Mouse (Mus musculus) midbrain, embryonic 15.5 days (tissue): Measurements from ENCODE around the gene Tbrg4. TPM values are rescaled to one million over a fixed set of nuclear protein-coding genes. Genes with fewer than 3 reads are reported as not detected.

Source experiments
- ATAC-seq: fragments of 200-750 bp; cut with Nextera tagmentation; replicated peaks from 2 replicates; pipeline ENCODE4 v1.8.0; 2017; ENCODE audit warnings: moderate TSS enrichment
- H3K27ac ChIP-seq: fragments of 300-500 bp; sonication (generic); 2 replicates; pipeline ENCODE4 v1.5.1; 2015; ENCODE audit warnings: mild to moderate bottlenecking, inconsistent platforms
- H3K27me3 ChIP-seq: fragments of 300-500 bp; sonication (generic); replicated peaks from 2 replicates; pipeline ENCODE4 v1.6.1; 2015; ENCODE audit warnings: inconsistent platforms
- H3K36me3 ChIP-seq: fragments of 300-500 bp; sonication (generic); replicated peaks from 2 replicates; pipeline ENCODE4 v1.6.1; 2015; ENCODE audit warnings: inconsistent platforms
- H3K4me1 ChIP-seq: fragments of 300-500 bp; sonication (generic); 2 replicates; pipeline ENCODE4 v1.6.1; 2015; ENCODE audit warnings: inconsistent platforms
- H3K4me2 ChIP-seq: fragments of 300-500 bp; sonication (generic); 2 replicates; pipeline ENCODE4 v1.6.1; 2015; ENCODE audit warnings: inconsistent platforms, mild to moderate bottlenecking, moderate library complexity
- H3K4me3 ChIP-seq: fragments of 300-500 bp; sonication (generic); 2 replicates; pipeline ENCODE4 v1.5.1; 2015; ENCODE audit warnings: mild to moderate bottlenecking, inconsistent platforms
- H3K9ac ChIP-seq: fragments of 300-500 bp; sonication (generic); 2 replicates; pipeline ENCODE4 v1.6.1; 2015; ENCODE audit warnings: mild to moderate bottlenecking, inconsistent platforms
- H3K9me3 ChIP-seq: fragments of 300-500 bp; sonication (generic); 2 replicates; pipeline ENCODE4 v1.6.1; 2016; ENCODE audit warnings: inconsistent platforms
- WGBS: fragments of 180-500 bp; shearing (Covaris S2); methylation state at CpG from one replicate; pipeline ENCODE4 v1.1.7; 2015; ENCODE audit warnings: mixed read lengths; 5-methylcytosine and 5-hydroxymethylcytosine counted together
- polyA plus RNA-seq: library from polyadenylated mRNA; unstranded; fragments of >200 nt; fragmentation: Nextera tagmentation; extraction: Ambion mirVana; gene quantifications from 2 replicates; pipeline ENCODE4 v1.2.1, GENCODE M21; 2015

The Tbrg4 gene
- polyA plus RNA-seq, 1 experiment from 2014 or later: 33.3 TPM

- no peak overlapping the region for H3K4me2 ChIP-seq
- H3K36me3 ChIP-seq: no peaks in the 10 kb centered on the region
- no peak for ATAC-seq
Observed at GRCm38 (mm10) chr11:6647831-6648724, 22.2 kb upstream of the Tbrg4 start.

GRCm38 (mm10) chr11:6644566-6644965, 18.7 kb upstream of the Tbrg4 start:
- no peaks in the 10 kb centered on the region for H3K36me3 ChIP-seq
- no peaks in the 10 kb centered on the region for H3K4me1 ChIP-seq
- ATAC-seq: peak; percentile 52
- WGBS: 65% methylated on average over 6 of the region's 6 CpGs
- H3K27ac ChIP-seq: no peak overlapping the region
- H3K27me3 ChIP-seq: no peaks in the 10 kb centered on the region
- no peak overlapping the region for H3K4me3 ChIP-seq
- H3K9me3 ChIP-seq: no peaks in the 10 kb centered on the region
- H3K4me2 ChIP-seq: no peak overlapping the region
- H3K9ac ChIP-seq: no peak overlapping the region

More at GRCm38 (mm10) chr11:6647831-6648724, 22.2 kb upstream of the Tbrg4 start:
- Histone ChIP-seq H3K27me3 (no peaks in the 10 kb centered on the region), H3K4me3 (no peak overlapping the region), H3K9me3 (no peaks in the 10 kb centered on the region), H3K27ac (no peak overlapping the region), H3K9ac (no peak overlapping the region), H3K4me1 (no peaks in the 10 kb centered on the region)
- WGBS: 58% methylated on average over 9 of the region's 9 CpGs

DNA sequence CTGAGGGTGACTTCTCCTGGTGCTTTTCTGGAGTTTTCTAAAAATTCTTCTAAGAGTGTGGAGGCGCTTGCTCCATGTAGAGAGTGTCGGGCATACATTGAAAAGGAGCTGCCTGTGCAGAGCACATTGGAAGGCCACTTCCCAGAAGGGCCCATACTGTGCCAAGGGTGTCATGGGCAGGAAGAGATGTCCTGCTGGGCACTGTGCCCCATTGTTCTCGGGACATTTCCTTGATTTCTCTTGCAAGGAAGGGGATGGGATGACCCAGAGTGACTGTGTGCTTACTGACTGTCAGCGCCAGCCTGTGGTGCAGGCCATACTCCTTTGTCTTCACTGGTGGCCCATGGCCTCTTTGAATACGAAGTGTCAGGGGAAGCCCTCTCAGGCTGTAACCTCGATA, 13.2 kb upstream of the Tbrg4 start:
- no peaks in the 10 kb centered on the region for H3K27me3 ChIP-seq
- no peaks in the 10 kb centered on the region for H3K4me1 ChIP-seq
- H3K4me3 ChIP-seq: no peak overlapping the region
- H3K36me3 ChIP-seq: no peaks in the 10 kb centered on the region
- WGBS: 81% methylated on average over 6 of the region's 6 CpGs
- H3K9ac ChIP-seq: no peak overlapping the region
- no peaks in the 10 kb centered on the region for H3K9me3 ChIP-seq
- no peak overlapping the region for H3K27ac ChIP-seq
- no peak overlapping the region for H3K4me2 ChIP-seq
- no peak for ATAC-seq

- no peaks in the 10 kb centered on the region for H3K36me3 ChIP-seq
- no peaks in the 10 kb centered on the region for H3K9me3 ChIP-seq
- 93% methylated on average over 4 of the region's 4 CpGs for WGBS
- H3K4me2 ChIP-seq: no peak within 1 kb of the TSS
- no peak for ATAC-seq
- H3K4me3 ChIP-seq: no peak within 1 kb of the TSS
- H3K9ac ChIP-seq: no peak within 1 kb of the TSS
- no peaks in the 10 kb centered on the region for H3K27me3 ChIP-seq
- no peaks in the 10 kb centered on the region for H3K4me1 ChIP-seq
- H3K27ac ChIP-seq: no peak within 1 kb of the TSS
Observed at GRCm38 (mm10) chr11:6638537-6638936, 12.7 kb upstream of the Tbrg4 start, which contains the start of gene Wap. Gene Wap (minus strand): TSS chr11:6638637.

- Histone ChIP-seq H3K4me3 (no peak overlapping the region), H3K36me3 (no peaks in the 10 kb centered on the region), H3K27me3 (no peaks in the 10 kb centered on the region), H3K27ac (no peak overlapping the region), H3K4me2 (no peak overlapping the region), H3K9me3 (no peaks in the 10 kb centered on the region), H3K4me1 (no peaks in the 10 kb centered on the region), H3K9ac (no peak overlapping the region)
- ATAC-seq: no peak
- WGBS: 73% methylated on average over 8 of the region's 8 CpGs
Observed at GRCm38 (mm10) chr11:6636150-6636549, 10.3 kb upstream of the Tbrg4 start.

GRCm38 (mm10) chr11:6629655-6630054, 3.8 kb upstream of the Tbrg4 start:
- H3K4me2 ChIP-seq: no peak overlapping the region
- H3K4me1 ChIP-seq: peaks cover 12% of the 10 kb centered on the region

DNA sequence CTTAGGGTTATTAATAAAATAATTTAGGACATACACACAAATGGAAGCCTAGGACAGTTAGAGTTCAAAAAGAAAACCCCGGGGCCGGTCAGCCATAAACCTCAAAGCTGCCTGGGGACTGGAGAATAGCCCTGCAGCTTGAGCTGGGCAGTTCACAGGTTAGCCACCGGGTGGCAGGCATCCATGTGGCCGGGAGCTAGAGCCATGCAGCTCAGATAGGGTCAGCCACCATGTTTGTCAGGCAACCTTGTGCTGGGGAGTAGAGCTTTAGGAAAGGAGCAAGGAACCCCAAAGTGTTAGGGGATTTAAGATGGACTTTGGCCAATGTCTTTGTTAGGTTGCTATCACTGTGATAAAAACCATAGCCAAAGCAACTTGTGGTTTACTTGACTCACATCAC, 2.7 kb upstream of the Tbrg4 start:
- no peaks in the 10 kb centered on the region for H3K27me3 ChIP-seq
- no peak overlapping the region for H3K9ac ChIP-seq
- peaks cover 23% of the 10 kb centered on the region for H3K4me1 ChIP-seq
- no peak overlapping the region for H3K4me2 ChIP-seq
- no peaks in the 10 kb centered on the region; the same call in 1 of the 2 replicates for H3K36me3 ChIP-seq
- ATAC-seq: no peak
- H3K4me3 ChIP-seq: no peak overlapping the region
- 25% methylated on average over 4 of the region's 4 CpGs for WGBS
- H3K27ac ChIP-seq: no peak overlapping the region
- no peaks in the 10 kb centered on the region for H3K9me3 ChIP-seq

More at GRCm38 (mm10) chr11:6629655-6630054, 3.8 kb upstream of the Tbrg4 start:
- Histone ChIP-seq H3K36me3 (no peaks in the 10 kb centered on the region), H3K27me3 (no peaks in the 10 kb centered on the region), H3K27ac (no peak overlapping the region), H3K9me3 (no peaks in the 10 kb centered on the region), H3K4me3 (no peak overlapping the region), H3K9ac (no peak overlapping the region)
- ATAC-seq: no peak

DNA sequence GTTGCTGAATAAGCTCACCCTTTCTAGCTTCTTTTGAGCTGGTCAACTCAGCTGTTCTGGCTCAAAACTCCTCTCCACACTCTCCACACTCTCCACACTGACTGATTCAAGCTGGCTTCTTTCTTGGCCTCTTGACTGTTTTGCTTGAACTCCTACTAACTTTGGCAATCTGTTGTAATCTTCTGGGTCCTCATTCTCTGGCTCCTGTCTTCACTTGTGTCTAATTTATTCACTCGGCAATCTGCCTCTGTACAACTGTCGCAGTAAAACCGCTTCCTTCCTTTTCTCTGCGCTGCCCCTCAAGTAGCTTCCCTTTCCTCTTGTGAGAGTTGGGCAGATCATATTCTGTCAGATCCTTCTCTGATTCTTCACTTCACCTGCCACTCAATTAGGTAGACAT, 1.9 kb upstream of the Tbrg4 start:
- H3K9me3 ChIP-seq: no peaks in the 10 kb centered on the region
- peaks cover 30% of the 10 kb centered on the region for H3K4me1 ChIP-seq
- no peak for ATAC-seq
- H3K9ac ChIP-seq: no peak overlapping the region
- H3K4me3 ChIP-seq: no peak overlapping the region
- no peak overlapping the region for H3K27ac ChIP-seq
- no peaks in the 10 kb centered on the region for H3K27me3 ChIP-seq
- WGBS: 90% methylated on average over 4 of the region's 4 CpGs
- peaks cover 3% of the 10 kb centered on the region for H3K36me3 ChIP-seq
- H3K4me2 ChIP-seq: no peak overlapping the region

DNA sequence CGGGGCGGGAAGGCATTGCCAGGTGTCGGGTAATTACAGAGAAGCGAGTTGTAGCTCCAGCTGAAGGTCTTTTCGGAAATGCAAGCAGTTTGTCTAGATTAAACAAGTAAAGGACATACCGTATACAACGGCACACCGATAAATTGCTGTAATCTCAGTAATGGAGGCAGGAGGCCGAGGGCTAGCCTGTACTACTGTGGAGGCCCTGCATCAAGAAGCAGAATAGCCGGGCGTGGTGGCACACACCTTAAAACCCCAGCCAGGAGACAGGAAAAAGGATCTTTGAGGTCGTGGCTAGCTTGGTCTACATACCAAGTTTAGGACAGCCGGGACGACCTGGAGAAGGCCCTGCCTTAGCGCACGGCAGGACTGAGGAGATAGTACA, 513 bp upstream of the Tbrg4 start:
- Histone ChIP-seq H3K4me2 (peak overlapping the region; percentile 89), H3K27ac (peak overlapping the region; percentile 88), H3K4me3 (peak overlapping the region; percentile 85), H3K27me3 (no peaks in the 10 kb centered on the region), H3K36me3 (peaks cover 3% of the 10 kb centered on the region), H3K9ac (peak overlapping the region; percentile 67), H3K9me3 (no peaks in the 10 kb centered on the region), H3K4me1 (peaks cover 30% of the 10 kb centered on the region)
- 13% methylated on average over 16 of the region's 16 CpGs for WGBS
- ATAC-seq: peak; percentile 28

- 74% methylated on average over 14 of the region's 14 CpGs for WGBS
Observed at GRCm38 (mm10) chr11:6624619-6625382, 1.1 kb downstream of the Tbrg4 start.

GRCm38 (mm10) chr11:6623704-6624103, 2.2 kb downstream of the Tbrg4 start:
- 96% methylated on average over 10 of the region's 10 CpGs for WGBS
- Histone ChIP-seq H3K4me2 (no peak overlapping the region), H3K36me3 (peaks cover 25% of the 10 kb centered on the region), H3K27ac (no peak overlapping the region), H3K9me3 (no peaks in the 10 kb centered on the region), H3K27me3 (no peaks in the 10 kb centered on the region), H3K9ac (no peak overlapping the region), H3K4me3 (no peak overlapping the region), H3K4me1 (peaks cover 30% of the 10 kb centered on the region)
- ATAC-seq: no peak

More at GRCm38 (mm10) chr11:6624619-6625382, 1.1 kb downstream of the Tbrg4 start:
- H3K36me3 ChIP-seq: peaks cover 14% of the 10 kb centered on the region
- H3K27me3 ChIP-seq: no peaks in the 10 kb centered on the region
- H3K4me3 ChIP-seq: peak overlapping the region; percentile 85
- ATAC-seq: no peak
- H3K4me2 ChIP-seq: peak overlapping the region; percentile 89
- H3K27ac ChIP-seq: no peak overlapping the region
- H3K4me1 ChIP-seq: peaks cover 30% of the 10 kb centered on the region
- H3K9me3 ChIP-seq: no peaks in the 10 kb centered on the region
- H3K9ac ChIP-seq: peak overlapping the region; percentile 67
